Mouse (Mus musculus): ENCODE measurements at regions not wholly inside any gene's neighbourhood (a gene's known extent, or its start where the extent isn't known, plus 50 kb on each side); places are given as distances from the start of the nearest gene placed in this dataset.

GRCm38 (mm10) chr15:16933137-16933677, 204.7 kb downstream of the Cdh9 start:
- TF ChIP-seq CTCF (IDR thresholded peaks at IDR 0.05; ENCODE audit: low read depth, low read length): no peak
- no peak for TF ChIP-seq POLR2A (IDR thresholded peaks at IDR 0.05; ENCODE audit: insufficient read depth, low read length)
